Mouse (Mus musculus) spleen, adult 18-20 months (tissue): ENCODE data around the gene Xylt1.

Source experiments
- DNase-seq, 2 experiments: peaks; one replicate each; pipeline ENCODE4 v3.0.0; 2022; ENCODE audit warnings: mixed read lengths in 2 of 2

Xylt1 gene

DNA sequence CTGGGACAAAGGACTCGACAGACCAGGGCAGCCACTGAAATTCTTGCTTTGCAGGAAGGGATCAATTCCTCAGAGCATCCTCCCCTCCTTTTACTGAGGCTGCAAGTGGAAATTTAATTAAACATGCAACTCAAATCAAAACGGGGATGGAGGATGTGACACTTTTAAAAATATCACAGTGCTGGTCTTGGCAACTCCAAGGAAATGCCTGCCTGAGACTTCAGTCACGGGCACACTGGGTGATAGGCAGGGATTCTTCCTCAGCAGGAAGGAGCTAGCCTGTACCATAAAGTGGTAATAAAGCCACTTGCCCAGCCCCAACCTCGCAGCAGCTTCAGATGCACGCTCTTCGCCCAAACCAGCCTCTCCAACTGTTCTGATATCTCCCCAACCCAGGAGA, 339.6 kb downstream of the Xylt1 start:
- DNase-seq = no peak
